Mouse (Mus musculus) myocyte (in vitro differentiated cells): Measurements from ENCODE around the gene Lrrc27.

Experiments used
- CEBPB ChIP-seq: IDR thresholded peaks from 2 replicates; pipeline ENCODE4 v1.6.1; 2011; ENCODE audit warnings: mild to moderate bottlenecking, moderate library complexity; ENCODE audit not compliant: poor library complexity, insufficient read depth, severe bottlenecking
- E2F4 ChIP-seq: IDR thresholded peaks from one replicate; pipeline ENCODE4 v1.6.1; 2011; ENCODE audit warnings: mild to moderate bottlenecking, control low read depth, moderate library complexity; ENCODE audit not compliant: insufficient read depth
- MAX ChIP-seq: IDR thresholded peaks from one replicate; pipeline ENCODE4 v1.6.1; 2011; ENCODE audit warnings: low read depth, mild to moderate bottlenecking, control low read depth
- POLR2A ChIP-seq: IDR thresholded peaks from one replicate; pipeline ENCODE4 v1.6.1; 2011; ENCODE audit warnings: low read depth, mild to moderate bottlenecking, control low read depth, moderate library complexity; ENCODE audit not compliant: insufficient read length
- POLR2AphosphoS2 ChIP-seq: IDR thresholded peaks from one replicate; pipeline ENCODE4 v1.6.1; 2011; ENCODE audit warnings: low read depth, control low read depth; ENCODE audit not compliant: insufficient read length
- TCF3 ChIP-seq: IDR thresholded peaks from one replicate; pipeline ENCODE4 v1.6.1; 2011; ENCODE audit warnings: low read depth, control low read depth; ENCODE audit not compliant: insufficient read length
- USF1 ChIP-seq: IDR thresholded peaks from one replicate; pipeline ENCODE4 v1.6.1; 2011; ENCODE audit warnings: low read depth, mild to moderate bottlenecking, control low read depth, moderate library complexity

GRCm38 (mm10) chr7:139200108-139200507, 12.7 kb upstream of the Lrrc27 start:
- TF ChIP-seq CEBPB (no peak), POLR2A (no peak), MAX (no peak), USF1 (no peak), E2F4 (no peak), POLR2AphosphoS2 (no peak), TCF3 (no peak)
